Mouse (Mus musculus): ENCODE data around the gene Itih4.

- TF ChIP-seq CTCF (IDR thresholded peaks at IDR 0.05; ENCODE audit: control insufficient read depth, insufficient read depth, insufficient replicate concordance, low read depth, low read length): no peak
- TF ChIP-seq POLR2A (IDR thresholded peaks at IDR 0.05; ENCODE audit: control insufficient read depth, low read depth, low read length): no peak
Observed at GRCm38 (mm10) chr14:30943038-30943437, 56.8 kb downstream of the Itih4 start, which contains the start of gene Itih1.
